Mouse (Mus musculus): ENCODE results near the gene Trim68.
"Not testable (repeated sequence)": the region's sequence is repeated elsewhere in the genome, so short reads cannot be mapped to it uniquely, and the experiment has no call there.

The Trim68 gene

GRCm38 (mm10) chr7:102686944-102687501, at the start of gene Trim68:
Gene Trim68 (minus strand): TSS chr7:102687327.
- DNase-seq (ENCODE audit: low spot score), result peak; percentile 92

GRCm38 (mm10) chr7:102733793-102734192, 46.7 kb upstream of the Trim68 start:
- no peak for DNase-seq (ENCODE audit: low spot score)

GRCm38 (mm10) chr7:102727391-102727790, 40.3 kb upstream of the Trim68 start, which contains the start of gene Olfr559:
Gene Olfr559 (minus strand): TSS chr7:102727491.
- DNase-seq (ENCODE audit: low spot score), result no peak

GRCm38 (mm10) chr7:102718970-102719369, 31.8 kb upstream of the Trim68 start, which contains the start of gene Olfr33:
Gene Olfr33 (minus strand): TSS chr7:102719070.
- no peak for DNase-seq (ENCODE audit: low spot score)

GRCm38 (mm10) chr7:102701915-102702314, 14.8 kb upstream of the Trim68 start, which contains the start of gene Olfr558:
Gene Olfr558 (plus strand): TSS chr7:102702215.
- no peak for DNase-seq (ENCODE audit: low spot score)

- no peak for DNase-seq (ENCODE audit: low spot score)
These were observed 11.3 kb upstream of the Trim68 start for GRCm38 (mm10) chr7:102698461-102698860.

- DNase-seq (ENCODE audit: low spot score), result no peak
These were observed 8.4 kb upstream of the Trim68 start, which contains the start of gene Olfr557 for GRCm38 (mm10) chr7:102695358-102696125. Gene Olfr557 (plus strand): TSS chr7:102695910.

- no peak for DNase-seq (ENCODE audit: low spot score)
These were observed 5.2 kb downstream of the Trim68 start for GRCm38 (mm10) chr7:102681916-102682315.

GRCm38 (mm10) chr7:102676225-102676624, 10.9 kb downstream of the Trim68 start:
- no peak for DNase-seq (ENCODE audit: low spot score)

GRCm38 (mm10) chr7:102665378-102665777, 21.7 kb downstream of the Trim68 start:
- DNase-seq (ENCODE audit: low spot score), result no peak

GRCm38 (mm10) chr7:102664599-102664998, 22.5 kb downstream of the Trim68 start, which contains the start of gene Olfr556:
Gene Olfr556 (plus strand): TSS chr7:102664899.
- DNase-seq (ENCODE audit: low spot score), result no peak

GRCm38 (mm10) chr7:102658523-102658922, 28.6 kb downstream of the Trim68 start, which contains the start of gene Olfr555:
Gene Olfr555 (plus strand): TSS chr7:102658823.
- no peak for DNase-seq (ENCODE audit: low spot score)

- not testable (repeated sequence) for DNase-seq (ENCODE audit: low spot score)
These were observed 42.2 kb downstream of the Trim68 start for GRCm38 (mm10) chr7:102644945-102645344.

GRCm38 (mm10) chr7:102638132-102638531, 49.0 kb downstream of the Trim68 start, which contains the start of gene Olfr554:
Gene Olfr554 (plus strand): TSS chr7:102638432.
- no peak for DNase-seq (ENCODE audit: low spot score)

- DNase-seq (ENCODE audit: low spot score), result no peak
These were observed 50.5 kb downstream of the Trim68 start for GRCm38 (mm10) chr7:102636665-102637064.
